Mouse (Mus musculus) c-Kit-positive CD71-positive TER-119-negative erythroid progenitor cells, embryonic 14.5 days (primary cell): ENCODE data around the gene Prl7a2.

Experiments used
- DNase-seq: peaks from one replicate; pipeline ENCODE4 v3.0.0-alpha.2; 2013; ENCODE audit warnings: low read depth

Gene Prl7a2

GRCm38 (mm10) chr13:27667936-27668335, at the start of gene Prl7a2:
Prl7a2 (minus strand) TSS chr13:27668036.
- DNase-seq: no peak

- DNase-seq: no peak
These were observed 48.8 kb upstream of the Prl7a2 start, which contains the start of gene Prl7d1 for GRCm38 (mm10) chr13:27716636-27717035. Prl7d1 (minus strand) TSS chr13:27716736.

- DNase-seq: no peak
These were observed 38.7 kb upstream of the Prl7a2 start for GRCm38 (mm10) chr13:27706521-27706920.

GRCm38 (mm10) chr13:27660747-27661146, 7.1 kb downstream of the Prl7a2 start:
- no peak for DNase-seq

- DNase-seq: no peak
These were observed 25.4 kb downstream of the Prl7a2 start, which contains the start of gene Prl7a1 for GRCm38 (mm10) chr13:27642393-27642792. Prl7a1 (minus strand) TSS chr13:27642493.

- no peak for DNase-seq
These were observed 57.4 kb downstream of the Prl7a2 start, which contains the start of gene Prl7b1 for GRCm38 (mm10) chr13:27610482-27610881. Prl7b1 (minus strand) TSS chr13:27610582.
